Mouse (Mus musculus) CH12.LX (cell line): ENCODE measurements around the gene Nkiras1. TPM values are rescaled to one million over a fixed set of nuclear protein-coding genes. Genes with fewer than 3 reads are reported as not detected.

Source experiments
- BHLHE40 ChIP-seq: IDR thresholded peaks from 2 replicates; pipeline ENCODE4 v1.6.1; 2011; ENCODE audit warnings: mild to moderate bottlenecking, low read depth, low read length, improper control_type of control experiment
- CHD2 ChIP-seq: IDR thresholded peaks from 2 replicates; pipeline ENCODE4 v1.6.1; 2011; ENCODE audit warnings: low read length, improper control_type of control experiment
- E2F4 ChIP-seq: IDR thresholded peaks from 2 replicates; pipeline ENCODE4 v1.6.1; 2011; ENCODE audit warnings: low read depth, low read length, improper control_type of control experiment; ENCODE audit not compliant: insufficient replicate concordance
- GABPA ChIP-seq: IDR thresholded peaks from 2 replicates; pipeline ENCODE4 v1.6.1; 2012; ENCODE audit warnings: low read depth, low read length, improper control_type of control experiment, inconsistent platforms; ENCODE audit not compliant: insufficient replicate concordance
- IRF4 ChIP-seq: IDR thresholded peaks from 2 replicates; pipeline ENCODE4 v1.6.1; 2014; ENCODE audit warnings: low read depth, mild to moderate bottlenecking, inconsistent platforms, low read length, improper control_type of control experiment
- JUN ChIP-seq: IDR thresholded peaks from 2 replicates; pipeline ENCODE4 v1.6.1; 2011; ENCODE audit warnings: low read depth, mild to moderate bottlenecking, low read length, improper control_type of control experiment, moderate library complexity; ENCODE audit not compliant: insufficient read depth
- TBP ChIP-seq: conservative IDR thresholded peaks from 2 replicates; pipeline ENCODE4 v1.6.1; 2011; ENCODE audit warnings: low read depth, low read length, improper control_type of control experiment
- USF1 ChIP-seq: IDR thresholded peaks from 2 replicates; pipeline ENCODE4 v1.6.1; 2014; ENCODE audit warnings: low read depth, mild to moderate bottlenecking, inconsistent platforms, low read length, improper control_type of control experiment
- ZMIZ1 ChIP-seq: IDR thresholded peaks from 2 replicates; pipeline ENCODE4 v1.6.1; 2012; ENCODE audit warnings: low read depth, mild to moderate bottlenecking, inconsistent platforms, low read length, improper control_type of control experiment
- polyA plus RNA-seq: library from polyadenylated mRNA; unstranded; fragments of >175 nt; gene quantifications from 2 replicates; pipeline ENCODE4 v1.2.1, GENCODE M21; 2012; ENCODE audit warnings: low read depth; ENCODE audit not compliant: insufficient read length
- total RNA-seq, 2 experiments: library from RNA; depleted of rRNA; stranded (reverse); fragments of 300-350 nt in 1 of 2; fragments of >200 nt in 1 of 2; gene quantifications; 2 replicates each; pipeline ENCODE4 v1.2.3; 2012 to 2014

The Nkiras1 gene
- total and polyA plus RNA-seq, 3 experiments: 5.5 to 9.8 (median 9.2) TPM

DNA sequence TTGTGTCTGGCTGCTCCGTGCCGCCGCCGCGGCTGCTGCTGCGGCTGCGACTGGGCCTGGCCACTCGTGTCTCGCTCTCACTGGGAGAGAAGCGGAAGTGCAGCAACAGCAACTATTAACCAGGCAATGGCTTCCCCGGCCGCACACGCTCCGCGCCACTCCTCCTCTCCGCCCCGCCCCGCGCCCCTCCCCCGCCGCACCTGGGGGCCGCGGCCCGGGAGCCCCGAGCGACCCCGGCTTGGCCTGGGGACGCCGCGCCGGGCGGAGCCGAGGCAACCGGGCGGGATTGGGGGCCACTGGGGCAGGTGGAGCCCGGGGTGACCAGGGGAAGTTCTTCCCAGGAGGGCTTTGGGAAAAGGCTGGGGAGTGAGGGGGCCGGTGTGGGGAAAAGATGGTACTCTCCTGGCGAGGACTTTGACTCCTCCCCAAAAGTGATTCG is 60.8 kb downstream of the Nkiras1 start, which contains the start of gene Ube2e1 (continued):
- TF ChIP-seq IRF4: no peak
- no peak for TF ChIP-seq E2F4
- no peak for TF ChIP-seq USF1
- TF ChIP-seq TBP: no peak
- no peak for TF ChIP-seq CHD2
- TF ChIP-seq BHLHE40: no peak
- TF ChIP-seq ZMIZ1: peak; percentile 53; the same call in 1 of the 2 replicates
- TF ChIP-seq GABPA: no peak
- no peak for TF ChIP-seq JUN
- TF ChIP-seq, all 38 proteins: peak for 10

Other genes starting within 250 kb of the Nkiras1 start
- gene Nr1d2, start 32.0 kb upstream of the Nkiras1 start, total RNA-seq (2012; rRNA removed): 4.5 and 5.1 TPM in 2 replicates
- 8.4 and 9.3 TPM in 2 replicates for gene Nr1d2, start 32.0 kb upstream of the Nkiras1 start, total RNA-seq (2014; rRNA removed)
- gene Nr1d2, start 32.0 kb upstream of the Nkiras1 start, polyA plus RNA-seq: 5.6 and 6.8 TPM in 2 replicates
- gene Rpl15, start 255 bp downstream of the Nkiras1 start, total RNA-seq (2012; rRNA removed): 2,059 and 2,113 TPM in 2 replicates
- gene Rpl15, start 255 bp downstream of the Nkiras1 start, total RNA-seq (2014; rRNA removed): 2,291 and 2,467 TPM in 2 replicates
- 753 and 1,059 TPM in 2 replicates for gene Rpl15, start 255 bp downstream of the Nkiras1 start, polyA plus RNA-seq
- gene Ube2e1, start 60.7 kb downstream of the Nkiras1 start, total RNA-seq (2012; rRNA removed): 28.1 and 32.9 TPM in 2 replicates
- gene Ube2e1, start 60.7 kb downstream of the Nkiras1 start, total RNA-seq (2014; rRNA removed): 178 and 183 TPM in 2 replicates
- gene Ube2e1, start 60.7 kb downstream of the Nkiras1 start, polyA plus RNA-seq: 167 and 202 TPM in 2 replicates